Mouse (Mus musculus) lung, postnatal 0 days (tissue): ENCODE measurements at regions not wholly inside any gene's neighbourhood (a gene's known extent, or its start where the extent isn't known, plus 50 kb on each side); places are given as distances from the start of the nearest gene placed in this dataset.

ENCODE experiments used
- CTCF ChIP-seq: IDR thresholded peaks from 2 replicates; pipeline ENCODE4 v1.5.1; 2016; ENCODE audit warnings: antibody characterized with exemption, mild to moderate bottlenecking
- EP300 ChIP-seq: IDR thresholded peaks from 2 replicates; pipeline ENCODE4 v1.6.1; 2016; ENCODE audit warnings: antibody characterized with exemption, mild to moderate bottlenecking, control low read depth

- TF ChIP-seq CTCF = no peak
- no peak for TF ChIP-seq EP300
Measured at GRCm38 (mm10) chr1:151087151-151087660, 94.0 kb upstream of the Hmcn1 start.
